Mouse (Mus musculus) midbrain, embryonic 13.5 days (tissue): ENCODE measurements around the gene Thbd. TPM values are rescaled to one million over a fixed set of nuclear protein-coding genes. Genes with fewer than 3 reads are reported as not detected.

Source experiments
- ATAC-seq: fragments of 200-750 bp; cut with Nextera tagmentation; 2 replicates; pipeline ENCODE4 v1.8.0; 2017; ENCODE audit warnings: mild to moderate bottlenecking, moderate TSS enrichment, moderate library complexity
- H3K27ac ChIP-seq: fragments of 300-500 bp; sonication (generic); 2 replicates; pipeline ENCODE4 v1.5.1; 2015; ENCODE audit warnings: inconsistent platforms, mild to moderate bottlenecking, moderate library complexity
- H3K27me3 ChIP-seq: fragments of 300-500 bp; sonication (generic); 2 replicates; pipeline ENCODE4 v1.6.1; 2015; ENCODE audit warnings: mild to moderate bottlenecking, inconsistent platforms
- H3K36me3 ChIP-seq: fragments of 300-500 bp; sonication (generic); 2 replicates; pipeline ENCODE4 v1.6.1; 2015; ENCODE audit warnings: mild to moderate bottlenecking, inconsistent platforms
- H3K4me1 ChIP-seq: fragments of 300-500 bp; sonication (generic); replicated peaks from 2 replicates; pipeline ENCODE4 v1.6.1; 2015; ENCODE audit warnings: inconsistent platforms
- H3K4me2 ChIP-seq: fragments of 300-500 bp; sonication (generic); replicated peaks from 2 replicates; pipeline ENCODE4 v1.6.1; 2015; ENCODE audit warnings: moderate library complexity, mild to moderate bottlenecking, inconsistent platforms
- H3K4me3 ChIP-seq: fragments of 300-500 bp; sonication (generic); replicated peaks from 2 replicates; pipeline ENCODE4 v1.5.1; 2015; ENCODE audit warnings: mild to moderate bottlenecking, inconsistent platforms
- H3K9ac ChIP-seq: fragments of 300-500 bp; sonication (generic); replicated peaks from 2 replicates; pipeline ENCODE4 v1.6.1; 2015; ENCODE audit warnings: mild to moderate bottlenecking, inconsistent platforms
- H3K9me3 ChIP-seq: fragments of 300-500 bp; sonication (generic); 2 replicates; pipeline ENCODE4 v1.6.1; 2016; ENCODE audit warnings: mild to moderate bottlenecking, inconsistent platforms
- WGBS: fragments of 180-500 bp; shearing (Covaris S2); methylation state at CpG from one replicate; pipeline ENCODE4 v1.1.7; 2015; 5-methylcytosine and 5-hydroxymethylcytosine counted together
- polyA plus RNA-seq: library from polyadenylated mRNA; unstranded; fragments of >200 nt; fragmentation: Nextera tagmentation; extraction: Ambion mirVana; gene quantifications from 2 replicates; pipeline ENCODE4 v1.2.1, GENCODE M21; 2015

The Thbd gene
- polyA plus RNA-seq, 1 experiment from 2014 or later: 4.5 TPM

- Histone ChIP-seq H3K9me3 (no peaks in the 10 kb centered on the region), H3K27ac (no peak overlapping the region), H3K4me1 (no peaks in the 10 kb centered on the region), H3K27me3 (no peaks in the 10 kb centered on the region), H3K9ac (no peak overlapping the region), H3K4me2 (no peak overlapping the region), H3K4me3 (no peak overlapping the region), H3K36me3 (no peaks in the 10 kb centered on the region)
- peak; percentile 30; the same call in 1 of the 2 replicates for ATAC-seq
- WGBS: 80% methylated on average over 4 of the region's 4 CpGs
Observed at GRCm38 (mm10) chr2:148442172-148442571, 34.2 kb upstream of the Thbd start.

DNA sequence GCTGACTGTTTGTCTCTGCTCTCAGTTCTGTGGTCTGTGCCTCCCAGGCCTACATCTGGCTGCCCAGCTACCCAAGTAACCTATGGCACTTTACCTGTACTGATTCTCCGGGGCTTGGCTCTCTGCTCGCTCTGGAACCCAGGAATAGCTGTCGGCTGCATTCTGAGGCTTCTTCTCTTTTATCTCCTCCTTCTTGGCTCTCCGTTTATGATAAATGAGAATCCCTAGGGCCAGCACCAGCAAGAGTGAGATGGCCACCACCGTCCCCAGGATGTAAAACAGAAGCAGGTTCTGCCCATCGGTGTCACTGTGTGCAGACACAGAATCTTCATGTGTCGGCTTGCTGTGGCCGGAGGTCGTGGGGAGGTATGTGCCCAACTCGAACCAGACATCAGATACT lies 33.4 kb upstream of the Thbd start:
- Histone ChIP-seq H3K4me1 (no peaks in the 10 kb centered on the region), H3K4me2 (no peak overlapping the region), H3K9me3 (no peaks in the 10 kb centered on the region), H3K4me3 (no peak overlapping the region), H3K9ac (no peak overlapping the region), H3K27ac (no peak overlapping the region), H3K27me3 (no peaks in the 10 kb centered on the region), H3K36me3 (no peaks in the 10 kb centered on the region)
- 93% methylated on average over 10 of the region's 10 CpGs for WGBS
- ATAC-seq: no peak

- Histone ChIP-seq H3K4me1 (no peaks in the 10 kb centered on the region), H3K9me3 (no peaks in the 10 kb centered on the region), H3K4me2 (no peak overlapping the region), H3K27me3 (no peaks in the 10 kb centered on the region), H3K36me3 (no peaks in the 10 kb centered on the region), H3K9ac (no peak overlapping the region), H3K27ac (no peak overlapping the region), H3K4me3 (no peak overlapping the region)
- no peak for ATAC-seq
- 73% methylated on average over 3 of the region's 3 CpGs for WGBS
Observed at GRCm38 (mm10) chr2:148439691-148440276, 31.8 kb upstream of the Thbd start.

- 43% methylated on average over 3 of the region's 3 CpGs for WGBS
- H3K9ac ChIP-seq: no peak overlapping the region
- H3K9me3 ChIP-seq: no peaks in the 10 kb centered on the region
- no peaks in the 10 kb centered on the region for H3K27me3 ChIP-seq
- no peak overlapping the region for H3K27ac ChIP-seq
- H3K4me3 ChIP-seq: no peak overlapping the region
- no peak overlapping the region for H3K4me2 ChIP-seq
- no peaks in the 10 kb centered on the region for H3K36me3 ChIP-seq
- no peaks in the 10 kb centered on the region for H3K4me1 ChIP-seq
- 0 out of 2 replicates have a peak, but pooled peaks have one; percentile 48 for ATAC-seq
Observed at GRCm38 (mm10) chr2:148436285-148436684, 28.3 kb upstream of the Thbd start.

GRCm38 (mm10) chr2:148432346-148432745 lies 24.4 kb upstream of the Thbd start:
- H3K4me2 ChIP-seq: no peak overlapping the region
- H3K9ac ChIP-seq: no peak overlapping the region
- H3K4me3 ChIP-seq: no peak overlapping the region
- no peaks in the 10 kb centered on the region for H3K4me1 ChIP-seq
- no peak overlapping the region for H3K27ac ChIP-seq
- no peaks in the 10 kb centered on the region for H3K27me3 ChIP-seq
- no peaks in the 10 kb centered on the region for H3K36me3 ChIP-seq
- WGBS: 78% methylated on average over 2 of the region's 2 CpGs
- H3K9me3 ChIP-seq: no peaks in the 10 kb centered on the region
- no peak for ATAC-seq

- Histone ChIP-seq H3K4me1 (no peaks in the 10 kb centered on the region), H3K4me2 (no peak overlapping the region), H3K27ac (no peak overlapping the region), H3K27me3 (no peaks in the 10 kb centered on the region), H3K9ac (no peak overlapping the region), H3K36me3 (no peaks in the 10 kb centered on the region), H3K9me3 (no peaks in the 10 kb centered on the region), H3K4me3 (no peak overlapping the region)
- ATAC-seq: no peak
- 82% methylated on average over 4 of the region's 4 CpGs for WGBS
Observed at GRCm38 (mm10) chr2:148430941-148431340, 23.0 kb upstream of the Thbd start.

DNA sequence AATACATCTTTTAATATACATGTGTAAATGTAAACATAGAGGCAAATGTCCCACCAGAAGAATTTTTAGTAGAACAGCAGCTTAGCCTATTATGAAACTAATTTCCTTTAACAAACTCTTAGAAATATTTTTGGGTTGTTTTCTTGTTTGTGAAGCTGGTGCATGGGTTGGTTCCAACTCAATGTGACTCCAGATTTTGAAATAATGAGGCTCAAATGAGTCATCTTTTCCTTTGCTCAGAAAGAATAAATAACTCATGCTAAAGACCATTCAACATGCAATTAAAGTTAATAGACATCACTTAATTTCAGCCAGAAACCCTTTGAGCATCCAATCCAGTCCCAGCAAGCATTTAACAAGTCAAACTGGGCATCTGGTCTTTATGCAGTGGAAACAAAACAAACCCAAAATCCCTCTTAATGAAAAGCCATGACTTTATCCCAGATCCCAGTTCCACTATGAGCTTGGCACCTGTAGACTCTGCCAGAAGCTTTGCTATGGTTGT lies 21.1 kb upstream of the Thbd start:
- Histone ChIP-seq H3K27me3 (no peaks in the 10 kb centered on the region), H3K4me3 (no peak overlapping the region)
- ATAC-seq: no peak

GRCm38 (mm10) chr2:148428523-148428922 lies 20.5 kb upstream of the Thbd start:
- Histone ChIP-seq H3K27ac (no peak overlapping the region), H3K4me1 (no peaks in the 10 kb centered on the region), H3K9ac (no peak overlapping the region), H3K4me3 (no peak overlapping the region), H3K9me3 (no peaks in the 10 kb centered on the region), H3K36me3 (no peaks in the 10 kb centered on the region), H3K4me2 (no peak overlapping the region), H3K27me3 (no peaks in the 10 kb centered on the region)
- ATAC-seq: no peak
- 82% methylated on average over 3 of the region's 3 CpGs for WGBS

More for the DNA sequence above, 21.1 kb upstream of the Thbd start:
- Histone ChIP-seq H3K4me2 (no peak overlapping the region), H3K9ac (no peak overlapping the region), H3K9me3 (no peaks in the 10 kb centered on the region), H3K36me3 (no peaks in the 10 kb centered on the region), H3K4me1 (no peaks in the 10 kb centered on the region), H3K27ac (no peak overlapping the region)

GRCm38 (mm10) chr2:148427553-148427952 lies 19.6 kb upstream of the Thbd start:
- H3K4me1 ChIP-seq: no peaks in the 10 kb centered on the region
- no peaks in the 10 kb centered on the region for H3K27me3 ChIP-seq
- ATAC-seq: no peak
- WGBS: 88% methylated on average over 3 of the region's 3 CpGs
- no peak overlapping the region for H3K4me3 ChIP-seq
- no peaks in the 10 kb centered on the region for H3K9me3 ChIP-seq
- no peaks in the 10 kb centered on the region for H3K36me3 ChIP-seq
- no peak overlapping the region for H3K4me2 ChIP-seq
- H3K27ac ChIP-seq: no peak overlapping the region
- H3K9ac ChIP-seq: no peak overlapping the region

DNA sequence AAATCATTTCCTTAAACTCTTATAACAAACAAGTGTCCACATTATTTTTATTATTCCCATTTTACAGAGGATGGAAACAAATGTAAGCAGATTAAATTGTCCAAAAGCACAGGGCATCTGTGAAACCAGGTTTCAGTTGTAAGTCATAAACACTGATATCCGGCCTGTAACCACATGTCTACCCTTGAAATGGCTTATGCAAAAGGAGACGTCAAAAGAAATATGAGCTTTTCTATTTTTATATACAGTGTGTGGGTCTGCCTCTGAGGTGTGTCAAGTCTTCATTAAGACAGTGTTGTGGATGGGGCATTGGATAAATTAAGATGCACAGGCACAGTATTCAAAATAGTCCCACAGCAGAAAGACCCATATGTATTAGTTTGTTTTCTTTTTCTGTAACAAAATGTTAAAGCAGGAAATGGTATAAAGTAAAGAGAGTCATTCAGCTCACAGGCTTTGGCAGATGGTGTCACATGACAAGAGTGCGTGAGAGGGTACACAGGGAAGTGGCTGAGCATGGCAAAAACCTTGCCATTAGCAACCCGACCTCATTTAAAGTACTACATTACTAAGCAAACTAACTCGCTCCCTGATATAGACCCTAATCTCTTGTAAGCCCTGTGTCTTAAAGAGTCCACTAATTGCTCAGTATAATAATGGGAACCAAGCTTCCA lies 17.9 kb upstream of the Thbd start:
- H3K36me3 ChIP-seq: no peaks in the 10 kb centered on the region
- H3K9me3 ChIP-seq: no peaks in the 10 kb centered on the region
- no peaks in the 10 kb centered on the region for H3K4me1 ChIP-seq
- no peak overlapping the region for H3K4me2 ChIP-seq
- no peaks in the 10 kb centered on the region for H3K27me3 ChIP-seq
- ATAC-seq: no peak
- H3K4me3 ChIP-seq: no peak overlapping the region
- WGBS: 89% methylated on average over 5 of the region's 5 CpGs
- no peak overlapping the region for H3K27ac ChIP-seq
- H3K9ac ChIP-seq: no peak overlapping the region

- Histone ChIP-seq H3K36me3 (no peaks in the 10 kb centered on the region), H3K27ac (no peak overlapping the region), H3K4me2 (no peak overlapping the region), H3K4me3 (no peak overlapping the region), H3K4me1 (no peaks in the 10 kb centered on the region), H3K9ac (no peak overlapping the region), H3K9me3 (no peaks in the 10 kb centered on the region), H3K27me3 (no peaks in the 10 kb centered on the region)
- ATAC-seq: no peak
- WGBS: 63% methylated on average over 1 of the region's 1 CpGs
Observed at GRCm38 (mm10) chr2:148421706-148422105, 13.7 kb upstream of the Thbd start.

DNA sequence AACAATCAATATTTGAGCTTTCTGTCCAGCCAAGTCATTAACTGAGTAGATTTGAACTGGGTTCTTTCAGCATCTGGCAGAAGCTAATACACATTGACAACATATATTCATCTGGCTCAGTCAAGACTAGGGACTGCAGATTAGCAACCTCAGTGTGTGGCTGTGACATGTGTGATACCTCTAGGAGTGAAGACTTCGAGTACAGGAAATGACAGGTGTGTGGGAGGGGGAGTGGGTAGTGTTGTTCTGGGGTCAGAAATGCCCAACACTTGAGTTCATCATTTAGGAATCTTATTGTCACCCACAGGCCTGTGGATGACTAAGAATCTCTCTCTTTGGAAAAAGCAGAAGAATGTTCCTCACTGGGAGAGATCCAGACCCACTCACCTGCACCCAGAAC lies 13.1 kb upstream of the Thbd start:
- H3K4me1 ChIP-seq: no peaks in the 10 kb centered on the region
- ATAC-seq: no peak
- WGBS: 59% methylated on average over 1 of the region's 1 CpGs
- H3K4me3 ChIP-seq: no peak overlapping the region
- no peaks in the 10 kb centered on the region for H3K27me3 ChIP-seq
- no peak overlapping the region for H3K4me2 ChIP-seq
- H3K9ac ChIP-seq: no peak overlapping the region
- no peaks in the 10 kb centered on the region for H3K36me3 ChIP-seq
- H3K9me3 ChIP-seq: no peaks in the 10 kb centered on the region
- H3K27ac ChIP-seq: no peak overlapping the region

DNA sequence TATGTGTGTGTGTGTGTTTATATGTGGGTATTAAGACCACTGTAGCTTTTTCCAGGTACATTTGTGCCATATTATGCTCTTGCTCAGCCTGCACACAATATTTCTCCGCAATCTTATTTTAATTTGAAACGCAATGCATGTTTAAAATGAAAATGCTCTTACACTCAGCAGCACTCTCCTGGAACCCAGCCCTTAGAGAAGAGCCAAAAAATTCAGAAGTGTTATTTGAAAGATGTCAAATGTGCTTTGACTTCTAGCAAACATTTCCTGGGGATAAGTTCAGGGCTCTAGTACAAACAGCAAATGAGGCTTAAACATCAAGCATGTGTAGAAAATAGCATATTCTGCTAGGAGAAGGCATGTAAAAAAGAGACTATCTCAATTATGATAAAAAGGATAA lies 11.8 kb upstream of the Thbd start:
- no peak for ATAC-seq
- Histone ChIP-seq H3K4me1 (no peaks in the 10 kb centered on the region), H3K9me3 (no peaks in the 10 kb centered on the region), H3K27me3 (no peaks in the 10 kb centered on the region), H3K27ac (no peak overlapping the region), H3K9ac (no peak overlapping the region), H3K4me3 (no peak overlapping the region), H3K4me2 (no peak overlapping the region), H3K36me3 (no peaks in the 10 kb centered on the region)
- 98% methylated on average over 2 of the region's 2 CpGs for WGBS
